Mouse (Mus musculus): ENCODE measurements around the gene Coro1c.

- TF ChIP-seq CTCF (IDR thresholded peaks at IDR 0.05; ENCODE audit: extremely low read depth, insufficient read depth, low read length) (no peak), POLR2A (IDR thresholded peaks at IDR 0.05; ENCODE audit: extremely low read depth, insufficient read depth, low read length) (peak; percentile 44; the same call in 1 of the 2 replicates)
Observed at GRCm38 (mm10) chr5:113800280-113800679, 108.3 kb downstream of the Coro1c start, which contains the start of gene Tmem119.
